ENCODE assay signal across 7 mouse cellular contexts in genomic region chr7:19303770-19304169, GRCm38 (mm10). TPM values are rescaled to one million over a fixed set of nuclear protein-coding genes. Genes with fewer than 3 reads are reported as not detected.
DNase-seq lines count a peak whose midpoint lies in the region; ATAC-seq and TF ChIP-seq lines count a peak whose summit lies in the region.

No protein-coding gene starts in this region.

- H3K36me3 ChIP-seq in hindbrain, embryonic 13.5 days, result no peaks in the 10 kb centered on the region
- no peaks in the 10 kb centered on the region for H3K36me3 ChIP-seq in small intestine, adult 2 months (ENCODE audit: control insufficient read depth, insufficient read depth, low read length)

- intact Hi-C loops in left cerebral cortex, postnatal 36 days (cut with DNase I), result no loop called here

- peak overlapping the region; percentile 52 for H3K4me2 ChIP-seq in hindbrain, embryonic 13.5 days

- ATAC-seq in hindbrain, embryonic 13.5 days (ENCODE audit: low FRiP score), result no peak

- no peak for TF ChIP-seq POLR2A in small intestine, adult 2 months (IDR thresholded peaks at IDR 0.05; ENCODE audit: low read depth, low read length)

- TF ChIP-seq CTCF in small intestine, adult 2 months (IDR thresholded peaks at IDR 0.05; ENCODE audit: extremely low read depth, insufficient read length, insufficient replicate concordance, low read depth, low read length), result peak; percentile 87

- H3K4me3 ChIP-seq in hindbrain, embryonic 13.5 days, result peak overlapping the region; percentile 33; the same call in 1 of the 2 replicates
- H3K4me3 ChIP-seq in small intestine, adult 2 months (ENCODE audit: low read depth, low read length), result peak overlapping the region; percentile 14; the same call in 1 of the 2 replicates

- H3K4me1 ChIP-seq in hindbrain, embryonic 13.5 days (replicated peaks), result peaks cover 44% of the 10 kb centered on the region
- peaks cover 1% of the 10 kb centered on the region; the same call in 1 of the 2 replicates for H3K4me1 ChIP-seq in small intestine, adult 2 months (ENCODE audit: control insufficient read depth, insufficient read depth, insufficient read length, low read length)

- 1% methylated on average over 16 of the region's 16 CpGs for WGBS in hindbrain, embryonic 13.5 days
- 4% methylated on average over 16 of the region's 16 CpGs for WGBS in small intestine, adult 2 months

- peaks cover 60% of the 10 kb centered on the region for H3K27me3 ChIP-seq in hindbrain, embryonic 13.5 days
- peaks cover 8% of the 10 kb centered on the region for H3K27me3 ChIP-seq in small intestine, adult 2 months (ENCODE audit: control insufficient read depth, insufficient read depth, low read length)

- no peaks in the 10 kb centered on the region for H3K9me3 ChIP-seq in hindbrain, embryonic 13.5 days

- no peak overlapping the region for H3K9ac ChIP-seq in hindbrain, embryonic 13.5 days

- DNase-seq in MN1 (ENCODE audit: low spot score), result peak; percentile 68
- DNase-seq in cerebellum, adult 18-20 months, result peak; percentile 84 to 90
- DNase-seq in gastrocnemius, adult 18-20 months (ENCODE audit: low spot score), result peak; percentile 75
- DNase-seq in left cerebral cortex, postnatal 36 days (ENCODE audit: low spot score in 2 of 2), result peak; percentile 59
- DNase-seq in mesoderm, embryonic 11.5 days (ENCODE audit: low read depth, low spot score), result peak; percentile 86

- H3K27ac ChIP-seq in hindbrain, embryonic 13.5 days, result no peak overlapping the region
- H3K27ac ChIP-seq in small intestine, adult 2 months (ENCODE audit: insufficient read depth, low read depth, low read length), result no peak overlapping the region

RNA-seq across cellular contexts. Expression of gene Fosb, which starts 6.1 kb away (rescaled TPM):
- total RNA-seq in gastrocnemius, adult 18-20 months (2021), result 1 to 10 TPM in 1 of 2 experiments, under 1 TPM in 1; 0.57 to 2.5 TPM
- polyA plus RNA-seq in hindbrain, embryonic 13.5 days (2015; fragmentation: Nextera tagmentation; extraction: Ambion mirVana), result 0.06 and 0.08 TPM in 2 replicates
- 10 to 100 TPM; 20.6 to 22.5 TPM for total RNA-seq in left cerebral cortex, postnatal 36 days (2021)
- polyA plus RNA-seq in small intestine, adult 2 months (2012; rRNA removed), result 1.7 and 16.7 TPM in 2 replicates

RNA-seq across cellular contexts. Expression of gene Rtn2, which starts 21.3 kb away (rescaled TPM):
- 1,000 to 10,000 TPM; 1,025 to 1,102 TPM for total RNA-seq in gastrocnemius, adult 18-20 months (2021)
- polyA plus RNA-seq in hindbrain, embryonic 13.5 days (2015; fragmentation: Nextera tagmentation; extraction: Ambion mirVana), result 101 and 104 TPM in 2 replicates
- 100 to 1,000 TPM in 1 of 2 experiments, 10 to 100 TPM in 1; 98.6 to 121 TPM for total RNA-seq in left cerebral cortex, postnatal 36 days (2021)
- polyA plus RNA-seq in small intestine, adult 2 months (2012; rRNA removed), result 6.7 and 11.7 TPM in 2 replicates

RNA-seq across cellular contexts. Expression of gene Ppm1n, which starts 23.9 kb away (rescaled TPM):
- total RNA-seq in gastrocnemius, adult 18-20 months (2021), result under 1 TPM; 0.30 to 0.36 TPM
- polyA plus RNA-seq in hindbrain, embryonic 13.5 days (2015; fragmentation: Nextera tagmentation; extraction: Ambion mirVana), result 0.49 and 0.69 TPM in 2 replicates
- total RNA-seq in left cerebral cortex, postnatal 36 days (2021), result not detected
- polyA plus RNA-seq in small intestine, adult 2 months (2012; rRNA removed), result 1.8 and 11.8 TPM in 2 replicates

RNA-seq across cellular contexts. Expression of gene Vasp, which starts 32.2 kb away (rescaled TPM):
- 10 to 100 TPM; 11.6 to 22.2 TPM for total RNA-seq in gastrocnemius, adult 18-20 months (2021)
- 38.5 and 39.7 TPM in 2 replicates for polyA plus RNA-seq in hindbrain, embryonic 13.5 days (2015; fragmentation: Nextera tagmentation; extraction: Ambion mirVana)
- total RNA-seq in left cerebral cortex, postnatal 36 days (2021), result 10 to 100 TPM; 11.2 to 13.5 TPM
- polyA plus RNA-seq in small intestine, adult 2 months (2012; rRNA removed), result 183 and 517 TPM in 2 replicates

RNA-seq across cellular contexts. Expression of gene Ercc1, which starts 40.8 kb away (rescaled TPM):
- 10 to 100 TPM; 30.0 to 30.8 TPM for total RNA-seq in gastrocnemius, adult 18-20 months (2021)
- polyA plus RNA-seq in hindbrain, embryonic 13.5 days (2015; fragmentation: Nextera tagmentation; extraction: Ambion mirVana), result 84.9 and 96.6 TPM in 2 replicates
- total RNA-seq in left cerebral cortex, postnatal 36 days (2021), result 10 to 100 TPM; 35.6 to 41.8 TPM
- 9.3 and 17.5 TPM in 2 replicates for polyA plus RNA-seq in small intestine, adult 2 months (2012; rRNA removed)

Comparison
In these comparisons a context has a peak if more than half of its experiments do, and no peak if none do; other contexts are left out.
1. RNA of gene Fosb, which starts 6.1 kb away (total RNA-seq): 20.6 to 22.5 TPM in left cerebral cortex, postnatal 36 days; 0.57 to 2.5 TPM in gastrocnemius, adult 18-20 months; every median in the first group is over 4 times any median in the second.
2. RNA of gene Rtn2, which starts 21.3 kb away (total RNA-seq): 1,025 to 1,102 TPM in gastrocnemius, adult 18-20 months; 98.6 to 121 TPM in left cerebral cortex, postnatal 36 days; every median in the first group is over 4 times any median in the second.
3. Peak in every context shown above with its lines, with median percentiles within 50 percentile points of each other: DNase-seq.